ENCODE assay signal across 10 mouse cellular contexts in the genomic region with DNA sequence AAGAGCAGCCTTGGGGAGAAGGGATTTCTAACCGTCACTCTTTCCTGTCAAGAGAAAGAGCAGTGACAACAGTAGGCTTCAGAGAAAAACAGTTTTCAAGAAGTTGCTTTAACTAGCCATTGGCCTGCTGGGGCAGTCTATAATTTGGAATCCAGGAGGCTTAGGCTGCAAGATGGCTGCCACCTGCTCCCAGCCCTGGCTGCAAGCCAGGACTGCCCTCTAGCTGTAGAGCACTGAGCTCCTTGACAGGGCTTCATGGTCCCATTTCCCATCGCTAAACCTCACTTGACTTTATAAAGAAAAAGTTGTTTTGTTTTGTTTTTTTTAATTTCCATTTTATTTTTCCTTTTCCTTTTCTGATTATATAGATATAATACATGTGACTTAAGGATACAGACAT. TPM values are rescaled to one million over a fixed set of nuclear protein-coding genes. Genes with fewer than 3 reads are reported as not detected.
DNase-seq lines count a peak whose midpoint lies in the region; ATAC-seq and TF ChIP-seq lines count a peak whose summit lies in the region.
"Had no signal": no experiment of that assay in that cellular context is flagged by ENCODE, and none has a peak within 500 bp of the region (broad histone marks: within the 10 kb centered on the region; RNA-seq: fewer than 3 reads in every experiment).

No protein-coding gene starts in this region.

- 81% methylated on average over 2 of the region's 2 CpGs for WGBS in kidney, postnatal 0 days

- H3K36me3 ChIP-seq in kidney, postnatal 0 days (ENCODE audit: insufficient read depth, low read length), result peaks cover 40% of the 10 kb centered on the region; the same call in 1 of the 2 replicates

- H3K27ac ChIP-seq in kidney, postnatal 0 days, result no peak overlapping the region
- H3K27ac ChIP-seq: left cerebral cortex, adult 2 months had no signal

- DNase-seq in kidney, postnatal 0 days (ENCODE audit: low spot score), result peak; percentile 43
- no peak for DNase-seq in kidney, adult 11 months
- DNase-seq in 3T3-L1 (ENCODE audit: low read depth, low spot score), result peak; percentile 9
- DNase-seq in CD4-positive helper T cell, adult 2 months (ENCODE audit: low read depth, low spot score), result peak; percentile 16
- peak; percentile 49 for DNase-seq in cerebellum, adult 9-11 months
- DNase-seq in gastrocnemius, adult 18-20 months (ENCODE audit: low spot score), result no peak
- no peak for DNase-seq in adrenal gland, postnatal 4 days (ENCODE audit: low spot score in 2 of 2)

- H3K4me3 ChIP-seq in kidney, postnatal 0 days (replicated peaks; ENCODE audit: low read depth, low read length), result no peak overlapping the region
- H3K4me3 ChIP-seq: erythroblast, embryonic 14.5 days; left cerebral cortex, adult 2 months had no signal

- no peak for ATAC-seq in kidney, postnatal 0 days (replicated peaks; ENCODE audit: low FRiP score, low read depth)
- no peak for ATAC-seq in granulocyte monocyte progenitor cell, adult 5-6 weeks (replicated peaks; ENCODE audit: poor library complexity, severe bottlenecking)

- peak; percentile 55 for TF ChIP-seq CTCF in kidney, postnatal 0 days (IDR thresholded peaks at IDR 0.05; ENCODE audit: low read depth)

- no peak overlapping the region for H3K4me2 ChIP-seq in kidney, postnatal 0 days (ENCODE audit: low read length)

- H3K9ac ChIP-seq in kidney, postnatal 0 days (ENCODE audit: low read depth, low read length), result no peak overlapping the region

- no peaks in the 10 kb centered on the region for H3K9me3 ChIP-seq in kidney, postnatal 0 days (replicated peaks; ENCODE audit: low read length)

- no peaks in the 10 kb centered on the region for H3K27me3 ChIP-seq in kidney, postnatal 0 days (ENCODE audit: insufficient read depth, low read length)

- H3K4me1 ChIP-seq in kidney, postnatal 0 days (replicated peaks; ENCODE audit: insufficient read depth, low read length), result no peaks in the 10 kb centered on the region

RNA-seq across cellular contexts. Expression of gene Pex16, which starts 43.1 kb away (rescaled TPM):
- polyA plus RNA-seq in kidney, postnatal 0 days (2015; fragmentation: Nextera tagmentation; extraction: Ambion mirVana), result 34.3 and 36.8 TPM in 2 replicates
- total RNA-seq in granulocyte monocyte progenitor cell, adult 5-6 weeks (2014; fragmentation: Nextera tagmentation), result 13.2 and 21.1 TPM in 2 replicates
- total RNA-seq in granulocyte monocyte progenitor cell, adult 5-6 weeks (2017), result 15.3 and 17.0 TPM in 2 replicates
- 10 to 100 TPM; 18.6 to 20.0 TPM for total RNA-seq in gastrocnemius, adult 18-20 months (2021)
- total RNA-seq in adrenal gland, postnatal 4 days (2021), result 100 to 1,000 TPM; 133 to 150 TPM

RNA-seq across cellular contexts. Expression of gene Large2, which starts 43.3 kb away (rescaled TPM):
- 30.6 and 34.3 TPM in 2 replicates for polyA plus RNA-seq in kidney, postnatal 0 days (2015; fragmentation: Nextera tagmentation; extraction: Ambion mirVana)
- 0.75 and 2.5 TPM in 2 replicates for total RNA-seq in granulocyte monocyte progenitor cell, adult 5-6 weeks (2014; fragmentation: Nextera tagmentation)
- 0.13 TPM in 1 of 2 replicates, not detected in the other for total RNA-seq in granulocyte monocyte progenitor cell, adult 5-6 weeks (2017)
- under 1 TPM in 1 of 2 experiments, not detected in 1; 0.57 TPM for total RNA-seq in gastrocnemius, adult 18-20 months (2021)
- total RNA-seq in adrenal gland, postnatal 4 days (2021), result 10 to 100 TPM in 1 of 2 experiments, 1 to 10 TPM in 1; 4.7 to 12.0 TPM
- polyA plus RNA-seq: erythroblast, embryonic 14.5 days had no signal

RNA-seq across cellular contexts. Expression of gene 1700029I15Rik, which starts 50.9 kb away (rescaled TPM):
- polyA plus RNA-seq in kidney, postnatal 0 days (2015; fragmentation: Nextera tagmentation; extraction: Ambion mirVana), result 1.8 and 2.5 TPM in 2 replicates
- total RNA-seq in granulocyte monocyte progenitor cell, adult 5-6 weeks (2014; fragmentation: Nextera tagmentation), result 0.24 and 5.1 TPM in 2 replicates
- total RNA-seq in granulocyte monocyte progenitor cell, adult 5-6 weeks (2017), result 0.82 and 3.6 TPM in 2 replicates
- under 1 TPM; 0.66 to 0.73 TPM for total RNA-seq in gastrocnemius, adult 18-20 months (2021)
- total RNA-seq in adrenal gland, postnatal 4 days (2021), result 10 to 100 TPM; 13.8 to 13.9 TPM

Comparison
In these comparisons a context has a peak if more than half of its experiments do, and no peak if none do; other contexts are left out.
1. DNase-seq: peak in kidney, postnatal 0 days (single experiment), 3T3-L1 (single experiment), CD4-positive helper T cell, adult 2 months (single experiment) and cerebellum, adult 9-11 months (single experiment); none in kidney, adult 11 months (single experiment), gastrocnemius, adult 18-20 months (single experiment) and adrenal gland, postnatal 4 days (0 of 2).
2. RNA of gene Pex16, which starts 43.1 kb away (total RNA-seq): 133 to 150 TPM in adrenal gland, postnatal 4 days; 18.6 to 20.0 TPM in gastrocnemius, adult 18-20 months and 13.2 to 21.1 TPM in granulocyte monocyte progenitor cell, adult 5-6 weeks; every median in the first group is over 4 times any median in the second.